Mouse (Mus musculus) thymus, postnatal 25 days (tissue): ENCODE measurements around the gene Sptbn1.
A peak's percentile ranks its signal among the peaks of the same experiment; 100 is the strongest.

ENCODE experiments used
- DNase-seq: peaks from one replicate; pipeline ENCODE4 v3.0.0; 2022

The Sptbn1 gene

GRCm38 (mm10) chr11:30165861-30166550 lies 102.0 kb downstream of the Sptbn1 start:
- peak; percentile 44 for DNase-seq

- peak; percentile 19 for DNase-seq
Measured at GRCm38 (mm10) chr11:30164515-30165214, 103.3 kb downstream of the Sptbn1 start.

GRCm38 (mm10) chr11:30163870-30164269 lies 104.1 kb downstream of the Sptbn1 start:
- no peak for DNase-seq

GRCm38 (mm10) chr11:30163081-30163480 lies 104.9 kb downstream of the Sptbn1 start:
- DNase-seq, result no peak

- no peak for DNase-seq
Measured at GRCm38 (mm10) chr11:30161744-30162143, 106.2 kb downstream of the Sptbn1 start.

- DNase-seq, result no peak
Measured at GRCm38 (mm10) chr11:30161173-30161650, 106.8 kb downstream of the Sptbn1 start.

GRCm38 (mm10) chr11:30160625-30161172 lies 107.3 kb downstream of the Sptbn1 start:
- DNase-seq, result no peak

- no peak for DNase-seq
Measured at GRCm38 (mm10) chr11:30159545-30160255, 108.3 kb downstream of the Sptbn1 start.

- no peak for DNase-seq
Measured at GRCm38 (mm10) chr11:30158028-30158700, 109.8 kb downstream of the Sptbn1 start.

- no peak for DNase-seq
Measured at GRCm38 (mm10) chr11:30155887-30156286, 112.1 kb downstream of the Sptbn1 start.

GRCm38 (mm10) chr11:30154980-30155379 lies 113.0 kb downstream of the Sptbn1 start:
- no peak for DNase-seq

- no peak for DNase-seq
Measured at GRCm38 (mm10) chr11:30148888-30149287, 119.1 kb downstream of the Sptbn1 start.

- DNase-seq, result no peak
Measured at GRCm38 (mm10) chr11:30148378-30148777, 119.6 kb downstream of the Sptbn1 start.

GRCm38 (mm10) chr11:30147882-30148281 lies 120.1 kb downstream of the Sptbn1 start:
- DNase-seq, result no peak

GRCm38 (mm10) chr11:30143090-30143489 lies 124.9 kb downstream of the Sptbn1 start:
- DNase-seq, result no peak

GRCm38 (mm10) chr11:30139165-30139826 lies 128.7 kb downstream of the Sptbn1 start:
- no peak for DNase-seq

- no peak for DNase-seq
Measured at GRCm38 (mm10) chr11:30137081-30137480, 130.9 kb downstream of the Sptbn1 start.

GRCm38 (mm10) chr11:30134058-30134457 lies 133.9 kb downstream of the Sptbn1 start:
- DNase-seq, result no peak

- DNase-seq, result no peak
Measured at GRCm38 (mm10) chr11:30132581-30132980, 135.4 kb downstream of the Sptbn1 start.

GRCm38 (mm10) chr11:30131640-30132039 lies 136.3 kb downstream of the Sptbn1 start:
- DNase-seq, result no peak

GRCm38 (mm10) chr11:30129339-30129738 lies 138.6 kb downstream of the Sptbn1 start:
- DNase-seq, result no peak

GRCm38 (mm10) chr11:30126840-30127239 lies 141.1 kb downstream of the Sptbn1 start:
- DNase-seq, result no peak
